Comparison of ENCODE assay signal across 9 mouse cellular contexts in the genomic region with DNA sequence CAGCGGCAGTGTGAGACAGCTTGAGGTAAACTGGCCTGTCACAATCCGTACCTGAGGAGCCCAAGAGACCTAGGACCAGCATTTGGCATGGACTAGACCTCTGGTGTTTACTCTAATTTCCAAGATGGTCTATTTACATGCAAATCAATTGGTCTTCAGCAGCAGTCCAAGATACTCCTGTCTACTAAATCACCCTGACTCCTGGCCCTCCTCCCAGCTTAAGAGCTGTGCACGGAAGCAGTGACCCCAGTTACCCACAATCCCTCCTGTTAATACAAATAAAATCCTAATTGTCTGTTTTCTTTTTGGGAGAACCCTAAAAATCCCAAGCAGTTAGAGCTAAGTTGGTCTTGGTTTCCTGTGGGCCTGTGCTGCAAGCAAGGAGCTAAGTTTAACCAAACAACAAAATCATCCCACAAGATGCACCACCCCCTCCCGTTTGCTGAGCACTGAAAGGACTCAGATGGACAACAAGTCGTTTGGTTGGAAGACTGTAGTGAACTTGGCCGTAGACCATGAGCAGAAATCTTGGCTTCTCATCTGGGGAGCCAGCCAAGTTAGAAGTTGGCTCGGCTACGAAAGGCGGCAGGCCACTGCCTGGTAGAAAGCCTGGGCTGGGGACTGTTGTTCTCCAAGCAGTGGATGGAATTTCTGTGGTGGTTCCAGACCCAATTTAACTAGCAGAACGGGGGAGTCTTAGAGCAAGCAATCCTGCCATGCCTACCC. TPM values are rescaled to one million over a fixed set of nuclear protein-coding genes. Genes with fewer than 3 reads are reported as not detected.
DNase-seq lines count a peak whose midpoint lies in the region; ATAC-seq and TF ChIP-seq lines count a peak whose summit lies in the region.
"Had no signal": no experiment of that assay in that cellular context is flagged by ENCODE, and none has a peak within 500 bp of the region (broad histone marks: within the 10 kb centered on the region; RNA-seq: fewer than 3 reads in every experiment).

No protein-coding gene starts in this region.

- no peak for TF ChIP-seq CTCF in kidney, postnatal 0 days (IDR thresholded peaks at IDR 0.05; ENCODE audit: low read depth)

- H3K27me3 ChIP-seq in forebrain, embryonic 14.5 days (replicated peaks; ENCODE audit: control insufficient read depth, insufficient read depth, low read length) = no peaks in the 10 kb centered on the region
- no peaks in the 10 kb centered on the region for H3K27me3 ChIP-seq in forebrain, embryonic 10.5 days (ENCODE audit: poor library complexity, severe bottlenecking)
- H3K27me3 ChIP-seq in kidney, postnatal 0 days (ENCODE audit: insufficient read depth, low read length) = no peaks in the 10 kb centered on the region
- H3K27me3 ChIP-seq in lung, embryonic 15.5 days = no peaks in the 10 kb centered on the region
- no peaks in the 10 kb centered on the region for H3K27me3 ChIP-seq in stomach, embryonic 16.5 days (ENCODE audit: control insufficient read depth, insufficient read depth, low read length)
- H3K27me3 ChIP-seq: embryonic facial prominence, embryonic 12.5 days had no signal

- H3K9ac ChIP-seq in forebrain, embryonic 14.5 days (ENCODE audit: low read length) = no peak overlapping the region
- H3K9ac ChIP-seq in kidney, postnatal 0 days (ENCODE audit: low read depth, low read length) = no peak overlapping the region
- no peak overlapping the region for H3K9ac ChIP-seq in lung, embryonic 15.5 days
- H3K9ac ChIP-seq in stomach, embryonic 16.5 days (ENCODE audit: low read length) = no peak overlapping the region
- H3K9ac ChIP-seq: embryonic facial prominence, embryonic 12.5 days had no signal

- H3K36me3 ChIP-seq in forebrain, embryonic 14.5 days (ENCODE audit: control insufficient read depth, insufficient read depth, low read length) = peaks cover 73% of the 10 kb centered on the region
- peaks cover 93% of the 10 kb centered on the region for H3K36me3 ChIP-seq in forebrain, embryonic 10.5 days (replicated peaks)
- H3K36me3 ChIP-seq in kidney, postnatal 0 days (ENCODE audit: insufficient read depth, low read length) = peaks cover 30% of the 10 kb centered on the region
- H3K36me3 ChIP-seq in lung, embryonic 15.5 days = peaks cover 65% of the 10 kb centered on the region
- 0 out of 2 replicates have a peak, but pooled peaks cover 8% of the 10 kb centered on the region for H3K36me3 ChIP-seq in stomach, embryonic 16.5 days (ENCODE audit: control insufficient read depth, insufficient read depth, low read length)

- peak; percentile 58 for DNase-seq in forebrain, embryonic 14.5 days (ENCODE audit: low spot score)
- DNase-seq in forebrain, embryonic 10.5 days (ENCODE audit: extremely low spot score, low spot score) = no peak
- DNase-seq in gastrocnemius, postnatal 10 days = peak; percentile 79
- DNase-seq in kidney, postnatal 0 days (ENCODE audit: low spot score) = peak; percentile 85

- ATAC-seq in forebrain, embryonic 14.5 days = no peak; the same call in 1 of the 2 replicates
- peak; percentile 47 for ATAC-seq in cerebellum, adult (ENCODE audit: insufficient number of reproducible peaks, low FRiP score, low TSS enrichment)
- ATAC-seq in kidney, postnatal 0 days (replicated peaks; ENCODE audit: low FRiP score, low read depth) = peak; percentile 33; the same call in 1 of the 2 replicates
- ATAC-seq in lung, embryonic 15.5 days (ENCODE audit: borderline replicate concordance, extremely low read depth, low FRiP score, low TSS enrichment) = peak; percentile 86
- peak; percentile 78; the same call in 1 of the 2 replicates for ATAC-seq in stomach, embryonic 16.5 days (ENCODE audit: insufficient read depth, low FRiP score)
- ATAC-seq in megakaryocyte-erythroid progenitor cell, adult 5-6 weeks (replicated peaks; ENCODE audit: low FRiP score, low TSS enrichment, poor library complexity, severe bottlenecking) = no peak

- H3K9me3 ChIP-seq in forebrain, embryonic 14.5 days (replicated peaks; ENCODE audit: control insufficient read depth, low read length) = no peaks in the 10 kb centered on the region
- H3K9me3 ChIP-seq in forebrain, embryonic 10.5 days = no peaks in the 10 kb centered on the region
- H3K9me3 ChIP-seq in kidney, postnatal 0 days (replicated peaks; ENCODE audit: low read length) = no peaks in the 10 kb centered on the region
- no peaks in the 10 kb centered on the region for H3K9me3 ChIP-seq in lung, embryonic 15.5 days
- H3K9me3 ChIP-seq in stomach, embryonic 16.5 days (replicated peaks; ENCODE audit: control insufficient read depth, low read length) = no peaks in the 10 kb centered on the region
- H3K9me3 ChIP-seq: embryonic facial prominence, embryonic 12.5 days had no signal

- no peak overlapping the region; the same call in 1 of the 2 replicates for H3K27ac ChIP-seq in forebrain, embryonic 14.5 days (ENCODE audit: low read depth, low read length)
- no peak overlapping the region for H3K27ac ChIP-seq in forebrain, embryonic 10.5 days
- H3K27ac ChIP-seq in kidney, postnatal 0 days = peak overlapping the region; percentile 77
- peak overlapping the region; percentile 79 for H3K27ac ChIP-seq in lung, embryonic 15.5 days
- peak overlapping the region; percentile 38; the same call in 1 of the 2 replicates for H3K27ac ChIP-seq in stomach, embryonic 16.5 days (ENCODE audit: low read length)
- H3K27ac ChIP-seq: embryonic facial prominence, embryonic 12.5 days had no signal

- H3K4me3 ChIP-seq in forebrain, embryonic 14.5 days (ENCODE audit: low read depth, low read length) = no peak overlapping the region
- no peak overlapping the region for H3K4me3 ChIP-seq in forebrain, embryonic 10.5 days
- no peak overlapping the region for H3K4me3 ChIP-seq in kidney, postnatal 0 days (replicated peaks; ENCODE audit: low read depth, low read length)
- no peak overlapping the region for H3K4me3 ChIP-seq in lung, embryonic 15.5 days
- no peak overlapping the region for H3K4me3 ChIP-seq in stomach, embryonic 16.5 days (replicated peaks; ENCODE audit: low read length)
- H3K4me3 ChIP-seq: embryonic facial prominence, embryonic 12.5 days had no signal

- no peak overlapping the region for H3K4me2 ChIP-seq in forebrain, embryonic 14.5 days (ENCODE audit: low read length)
- no peak overlapping the region for H3K4me2 ChIP-seq in kidney, postnatal 0 days (ENCODE audit: low read length)
- peak overlapping the region; percentile 1; the same call in 1 of the 2 replicates for H3K4me2 ChIP-seq in lung, embryonic 15.5 days
- no peak overlapping the region for H3K4me2 ChIP-seq in stomach, embryonic 16.5 days (ENCODE audit: low read depth, low read length)
- H3K4me2 ChIP-seq: embryonic facial prominence, embryonic 12.5 days had no signal

- H3K4me1 ChIP-seq in forebrain, embryonic 14.5 days (ENCODE audit: control insufficient read depth, insufficient read depth, low read length) = no peaks in the 10 kb centered on the region
- no peaks in the 10 kb centered on the region for H3K4me1 ChIP-seq in forebrain, embryonic 10.5 days
- H3K4me1 ChIP-seq in kidney, postnatal 0 days (replicated peaks; ENCODE audit: insufficient read depth, low read length) = no peaks in the 10 kb centered on the region
- peaks cover 28% of the 10 kb centered on the region for H3K4me1 ChIP-seq in lung, embryonic 15.5 days
- H3K4me1 ChIP-seq in stomach, embryonic 16.5 days (ENCODE audit: control insufficient read depth, insufficient read depth, low read length) = peaks cover 15% of the 10 kb centered on the region; the same call in 1 of the 2 replicates

- 69% methylated on average over 10 of the region's 10 CpGs for WGBS in forebrain, embryonic 14.5 days
- 90% methylated on average over 10 of the region's 10 CpGs for WGBS in forebrain, embryonic 10.5 days
- WGBS in kidney, postnatal 0 days = 47% methylated on average over 10 of the region's 10 CpGs
- WGBS in lung, embryonic 15.5 days = 51% methylated on average over 10 of the region's 10 CpGs
- WGBS in stomach, embryonic 16.5 days = 49% methylated on average over 10 of the region's 10 CpGs

RNA-seq across cellular contexts. Expression of a gene that starts 7.1 kb away (rescaled TPM):
- polyA plus RNA-seq in forebrain, embryonic 14.5 days (2014; fragmentation: Nextera tagmentation; extraction: Ambion mirVana) = 105 and 109 TPM in 2 replicates
- polyA plus RNA-seq in forebrain, embryonic 10.5 days (2016; fragmentation: Nextera tagmentation; extraction: Ambion mirVana) = 12.0 and 13.5 TPM in 2 replicates
- total RNA-seq in gastrocnemius, postnatal 10 days (2021) = 10 to 100 TPM; 41.8 to 43.1 TPM
- polyA plus RNA-seq in kidney, postnatal 0 days (2015; fragmentation: Nextera tagmentation; extraction: Ambion mirVana) = 15.2 and 15.9 TPM in 2 replicates
- polyA plus RNA-seq in lung, embryonic 15.5 days (2015; fragmentation: Nextera tagmentation; extraction: Ambion mirVana) = 13.1 and 13.3 TPM in 2 replicates
- 16.1 and 16.9 TPM in 2 replicates for polyA plus RNA-seq in stomach, embryonic 16.5 days (2015; fragmentation: Nextera tagmentation; extraction: Ambion mirVana)
- 108 and 111 TPM in 2 replicates for total RNA-seq in megakaryocyte-erythroid progenitor cell, adult 5-6 weeks (2014; fragmentation: Nextera tagmentation)
- total RNA-seq in megakaryocyte-erythroid progenitor cell, adult 5-6 weeks (2017) = 91.3 and 139 TPM in 2 replicates

Comparison
In these comparisons a context has a peak if more than half of its experiments do, and no peak if none do; other contexts are left out.
1. ATAC-seq: peak in cerebellum, adult (single experiment), kidney, postnatal 0 days (single experiment), lung, embryonic 15.5 days (single experiment) and stomach, embryonic 16.5 days (single experiment); none in forebrain, embryonic 14.5 days (single experiment) and megakaryocyte-erythroid progenitor cell, adult 5-6 weeks (single experiment).
2. H3K27ac ChIP-seq: peak in kidney, postnatal 0 days (single experiment), lung, embryonic 15.5 days (single experiment) and stomach, embryonic 16.5 days (single experiment); none in forebrain, embryonic 14.5 days (single experiment) and forebrain, embryonic 10.5 days (single experiment).